Mouse (Mus musculus) inflammation-experienced regulatory T-cells (primary cell): ENCODE data around the gene Srrm1. TPM values are rescaled to one million over a fixed set of nuclear protein-coding genes. Genes with fewer than 3 reads are reported as not detected.

ENCODE experiments used
- polyA plus RNA-seq, 2 experiments: library from polyadenylated mRNA; unstranded; fragments of 100-300 nt; shearing (Covaris generic); gene quantifications; one replicate each; pipeline ENCODE4 v1.2.1; 2017

Srrm1 gene
- 100 to 1,000 TPM; 153 to 156 TPM for polyA plus RNA-seq

DNA sequence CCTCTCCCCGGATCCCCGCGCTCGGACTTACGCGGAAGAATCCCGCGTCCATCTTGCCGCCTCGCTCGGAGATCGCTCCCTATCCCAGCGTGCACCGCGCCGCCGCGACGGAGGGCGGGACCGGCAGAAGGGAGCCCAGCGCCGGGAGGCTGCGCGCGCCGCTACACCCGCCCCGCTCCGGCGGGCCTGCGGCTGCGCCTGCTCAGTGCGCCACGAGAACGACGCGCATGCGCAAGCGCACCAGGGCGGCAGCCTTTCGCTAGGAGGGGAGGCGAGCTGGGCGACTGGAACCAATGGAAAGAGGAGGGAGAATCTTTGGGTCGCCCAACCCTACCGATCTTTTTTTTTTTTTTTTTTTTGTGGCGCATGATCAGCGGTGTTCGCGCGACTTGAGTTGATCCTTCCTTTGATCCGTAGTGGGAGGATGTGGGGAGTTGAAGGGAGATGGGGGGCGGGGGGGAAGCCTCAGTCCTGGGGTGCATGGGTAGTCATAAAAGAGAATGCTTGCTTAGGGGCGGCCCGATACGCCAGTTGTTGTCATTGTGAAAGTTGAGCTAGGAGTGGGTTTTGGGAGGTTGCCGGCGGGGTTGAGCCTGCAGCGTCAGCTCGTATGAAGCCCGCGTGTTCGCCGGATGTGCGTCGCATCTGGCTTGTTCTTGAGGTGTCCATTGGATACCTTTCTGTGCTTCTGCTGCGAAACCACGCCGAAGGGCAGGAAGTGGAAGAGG is at the start of gene Srrm1:
Gene Srrm1 (minus strand): TSS at position 256 of the 728 bp plus-strand sequence.

DNA sequence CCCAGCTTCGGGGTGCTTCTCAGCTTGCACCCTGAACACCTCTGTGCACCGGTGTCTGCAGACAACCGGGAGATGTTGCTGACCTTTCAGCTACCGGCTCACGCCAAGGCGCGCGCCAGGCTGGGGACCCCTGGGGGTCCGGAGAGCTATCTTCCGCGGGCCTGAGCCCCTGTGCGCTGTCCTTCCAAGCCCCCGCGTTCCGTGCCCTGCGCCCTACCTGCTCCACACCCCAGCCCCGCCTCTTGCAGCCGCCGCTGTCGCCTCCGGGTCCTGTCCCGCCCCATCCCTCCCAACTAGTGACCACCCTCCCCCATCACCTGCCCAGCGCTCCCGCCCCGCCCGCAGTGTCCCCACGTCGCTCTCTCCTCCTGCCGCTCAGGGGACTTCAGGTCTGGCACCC is 44.9 kb upstream of the Srrm1 start, which contains the start of gene Ncmap:
Gene Ncmap (minus strand): TSS at position 237 of the 400 bp plus-strand sequence.

DNA sequence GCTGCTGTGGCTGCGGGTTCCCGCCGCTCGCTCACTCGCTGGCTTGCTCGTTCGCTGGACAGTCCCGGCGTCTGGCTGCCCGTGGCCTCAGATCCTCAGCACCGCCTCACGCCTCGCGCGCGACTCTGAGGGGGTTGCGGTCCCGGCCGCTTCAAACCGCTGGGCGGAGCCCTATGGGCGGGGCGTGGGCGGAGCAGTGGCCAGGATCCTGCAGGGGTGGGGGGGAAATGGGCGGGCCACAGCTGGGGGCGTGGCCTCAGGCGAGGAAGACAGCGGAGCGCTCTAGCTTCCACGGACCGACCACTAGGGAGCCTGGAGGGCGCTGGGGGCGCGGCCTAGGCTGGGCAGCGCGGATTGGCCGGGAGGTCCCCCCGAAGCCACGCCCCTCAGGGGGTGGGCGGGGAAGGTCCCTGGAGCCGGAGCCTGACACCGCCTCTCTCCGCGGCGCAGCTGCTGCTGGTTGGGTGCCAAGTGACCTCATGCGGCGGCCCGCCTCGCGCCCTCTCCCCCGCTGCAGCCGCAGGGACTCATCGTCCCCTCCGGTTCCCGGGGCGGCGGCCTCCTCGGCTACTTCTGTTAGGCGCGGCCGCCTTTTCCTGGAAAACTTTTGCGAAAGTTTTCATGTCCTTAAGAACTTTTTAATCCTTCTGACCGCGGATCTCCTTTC is 80.3 kb downstream of the Srrm1 start, which contains the start of gene Clic4:
Gene Clic4 (minus strand): TSS at position 175 of the 667 bp plus-strand sequence.

Other genes with a start within 250 kb of the Srrm1 start
- 10 to 100 TPM; 26.0 to 54.6 TPM for gene Runx3, start 232.7 kb downstream of the Srrm1 start, polyA plus RNA-seq
- gene Clic4, start 80.5 kb downstream of the Srrm1 start, polyA plus RNA-seq: 10 to 100 TPM; 12.4 to 32.3 TPM
- 10 to 100 TPM; 22.4 to 76.7 TPM for gene Ncmap, start 44.9 kb upstream of the Srrm1 start, polyA plus RNA-seq
- gene Rcan3, start 80.5 kb upstream of the Srrm1 start, polyA plus RNA-seq: 10 to 100 TPM; 26.2 to 38.4 TPM
- under 1 TPM; 0.11 to 0.45 TPM for gene Stpg1, start 141.5 kb upstream of the Srrm1 start, polyA plus RNA-seq
- 10 to 100 TPM; 13.4 to 21.3 TPM for gene Nipal3, start 141.7 kb upstream of the Srrm1 start, polyA plus RNA-seq
- under 1 TPM in 1 of 2 experiments, not detected in 1; 0.56 TPM for gene Grhl3, start 220.3 kb upstream of the Srrm1 start, polyA plus RNA-seq